Mouse (Mus musculus) urinary bladder, postnatal 14 days (tissue): ENCODE data around the gene Tsku.
A peak's percentile ranks its signal among the peaks of the same experiment; 100 is the strongest.

Source experiments
- DNase-seq: peaks from one replicate; pipeline ENCODE4 v3.0.0; 2021; ENCODE audit warnings: low spot score

Gene Tsku

GRCm38 (mm10) chr7:98328311-98328710, 32.8 kb downstream of the Tsku start:
- DNase-seq: no peak

GRCm38 (mm10) chr7:98326051-98326450, 35.1 kb downstream of the Tsku start:
- DNase-seq: no peak

- peak; percentile 83 for DNase-seq
Observed at GRCm38 (mm10) chr7:98324228-98324627, 36.9 kb downstream of the Tsku start.

- DNase-seq: no peak
Observed at GRCm38 (mm10) chr7:98323288-98324019, 37.7 kb downstream of the Tsku start.

GRCm38 (mm10) chr7:98322415-98322814, 38.7 kb downstream of the Tsku start:
- no peak for DNase-seq

GRCm38 (mm10) chr7:98321083-98321482, 40.0 kb downstream of the Tsku start, which contains the start of gene Acer3:
TSS of gene Acer3 (minus strand) at chr7:98321208.
- DNase-seq: no peak

GRCm38 (mm10) chr7:98320006-98320556, 41.0 kb downstream of the Tsku start:
- no peak for DNase-seq

GRCm38 (mm10) chr7:98316568-98316967, 44.6 kb downstream of the Tsku start:
- DNase-seq: no peak

- no peak for DNase-seq
Observed at GRCm38 (mm10) chr7:98315087-98315486, 46.0 kb downstream of the Tsku start.

- DNase-seq: peak; percentile 59
Observed at GRCm38 (mm10) chr7:98312185-98312920, 48.8 kb downstream of the Tsku start.

GRCm38 (mm10) chr7:98310266-98310665, 50.9 kb downstream of the Tsku start:
- no peak for DNase-seq

GRCm38 (mm10) chr7:98309219-98310030, 51.7 kb downstream of the Tsku start:
- DNase-seq: peak; percentile 98

- no peak for DNase-seq
Observed at GRCm38 (mm10) chr7:98308607-98309218, 52.4 kb downstream of the Tsku start.

- DNase-seq: no peak
Observed at GRCm38 (mm10) chr7:98307921-98308606, 53.1 kb downstream of the Tsku start.

- DNase-seq: no peak
Observed at GRCm38 (mm10) chr7:98307411-98307810, 53.7 kb downstream of the Tsku start.
